Mouse (Mus musculus): ENCODE data around the gene Gli2. TPM values are rescaled to one million over a fixed set of nuclear protein-coding genes. Genes with fewer than 3 reads are reported as not detected.
A peak's percentile ranks its signal among the peaks of the same experiment; 100 is the strongest.

Gli2 gene
- total and polyA plus RNA-seq, 3 experiments = 1.5 to 11.3 TPM; not detected in 1

DNA sequence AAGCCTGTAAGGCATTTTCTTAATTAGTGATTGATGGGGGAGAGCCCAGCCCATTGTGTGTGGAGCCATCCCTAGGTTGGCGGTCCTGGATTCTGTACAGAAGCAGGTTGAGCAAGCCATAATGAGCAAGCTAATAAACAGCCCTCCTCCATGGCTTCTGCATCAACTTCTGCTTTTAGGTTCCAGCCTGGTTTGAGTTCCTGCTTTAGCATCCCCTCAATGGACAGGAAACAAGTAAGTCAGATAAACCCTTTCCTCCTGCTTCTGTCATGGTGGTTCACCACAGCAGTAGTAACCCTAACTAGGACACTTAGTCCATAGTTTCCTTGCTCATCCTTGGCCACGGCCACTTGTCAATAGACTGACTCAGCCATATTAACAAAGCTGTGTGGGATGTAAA lies 238.4 kb downstream of the Gli2 start:
- Histone ChIP-seq H3K79me2 (ENCODE audit: control insufficient read depth, insufficient read depth, low read length, poor library complexity) (no peaks in the 10 kb centered on the region), H3K4me1 (ENCODE audit: control insufficient read depth in 1 of 2, insufficient read depth in 2 of 2, low read length in 2 of 2) (no peaks in the 10 kb centered on the region), H3K36me3 (ENCODE audit: control insufficient read depth in 1 of 2, insufficient read depth in 2 of 2, low read length in 2 of 2) (no peaks in the 10 kb centered on the region), H3K9me3 (replicated peaks; ENCODE audit: insufficient read depth, low read length) (no peaks in the 10 kb centered on the region), H3K4me3 (ENCODE audit: control insufficient read depth in 1 of 2, insufficient read depth in 1 of 2, low read depth in 2 of 2, low read length in 2 of 2) (no peak overlapping the region), H3K27me3 (ENCODE audit: control insufficient read depth in 1 of 2, insufficient read depth in 2 of 2, low read length in 2 of 2) (no peaks in the 10 kb centered on the region), H3K9ac (ENCODE audit: control insufficient read depth, low read depth, low read length, poor library complexity, severe bottlenecking) (no peak overlapping the region), H3K27ac (ENCODE audit: control insufficient read depth, low read depth, low read length) (no peak overlapping the region)
- TF ChIP-seq MEF2A (IDR thresholded peaks at IDR 0.05; ENCODE audit: extremely low read depth, insufficient replicate concordance, low read depth, low read length, poor library complexity, severe bottlenecking) (no peak), RAD21 (IDR thresholded peaks at IDR 0.05; ENCODE audit: low read depth, low read length) (no peak), MAFK (IDR thresholded peaks at IDR 0.05; ENCODE audit: borderline replicate concordance, low read depth, low read length) (no peak), NELFE (IDR thresholded peaks at IDR 0.05; ENCODE audit: low read depth, low read length) (no peak), ZC3H11A (IDR thresholded peaks at IDR 0.05; ENCODE audit: low read depth, low read length) (no peak), SMC3 (IDR thresholded peaks at IDR 0.05; ENCODE audit: low read depth, low read length) (no peak)
- DNase-seq (ENCODE audit: low read depth, low spot score) = peak; percentile 30

- TF ChIP-seq CTCF (IDR thresholded peaks at IDR 0.05 in 2 of 3, conservative IDR thresholded peaks at IDR 0.05 in 1 of 3; ENCODE audit: control insufficient read depth in 1 of 3, insufficient read depth in 1 of 3, low read depth in 2 of 3, low read length in 3 of 3, poor library complexity in 1 of 3, severe bottlenecking in 1 of 3) = no peak
- no peak for TF ChIP-seq UBTF (IDR thresholded peaks at IDR 0.05; ENCODE audit: borderline replicate concordance, insufficient read depth, low read depth, low read length)
- no peak for TF ChIP-seq MXI1 (IDR thresholded peaks at IDR 0.05; ENCODE audit: low read depth, low read length)
- Histone ChIP-seq H3K27ac (ENCODE audit: control insufficient read depth, low read depth, low read length) (no peak overlapping the region), H3K9ac (ENCODE audit: control insufficient read depth, low read depth, low read length, poor library complexity, severe bottlenecking) (no peak overlapping the region), H3K4me1 (ENCODE audit: control insufficient read depth in 1 of 2, insufficient read depth in 2 of 2, low read length in 2 of 2) (no peaks in the 10 kb centered on the region), H3K79me2 (ENCODE audit: control insufficient read depth, insufficient read depth, low read length, poor library complexity) (no peaks in the 10 kb centered on the region), H3K9me3 (replicated peaks; ENCODE audit: insufficient read depth, low read length) (no peaks in the 10 kb centered on the region), H3K36me3 (ENCODE audit: control insufficient read depth in 1 of 2, insufficient read depth in 2 of 2, low read length in 2 of 2) (no peaks in the 10 kb centered on the region), H3K27me3 (ENCODE audit: control insufficient read depth in 1 of 2, insufficient read depth in 2 of 2, low read length in 2 of 2) (no peaks in the 10 kb centered on the region), H3K4me3 (ENCODE audit: control insufficient read depth in 1 of 2, insufficient read depth in 1 of 2, low read depth in 2 of 2, low read length in 2 of 2) (no peak overlapping the region)
- DNase-seq (ENCODE audit: low read depth, low spot score) = no peak
Measured at GRCm38 (mm10) chr1:118810336-118810735, 243.1 kb downstream of the Gli2 start.

DNA sequence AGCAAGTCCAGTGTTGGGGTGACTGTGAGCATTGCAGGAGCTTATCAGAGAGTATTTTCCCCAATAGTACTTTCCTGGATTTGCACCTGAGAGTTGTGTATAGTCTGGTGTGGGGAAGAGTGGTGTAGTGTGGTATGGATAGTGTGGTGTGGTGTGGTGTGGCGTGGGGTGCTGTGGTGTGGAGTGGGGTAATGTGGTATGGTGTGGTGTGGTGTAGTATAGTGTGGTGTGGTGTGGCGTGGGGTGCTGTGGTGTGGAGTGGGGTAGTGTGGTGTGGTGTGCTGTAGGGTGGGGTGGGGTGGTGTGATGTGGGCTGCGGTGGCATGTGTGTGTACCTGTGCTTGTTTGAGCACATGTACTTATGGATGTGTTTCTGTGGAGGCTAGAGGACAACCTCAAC lies 246.7 kb downstream of the Gli2 start:
- Histone ChIP-seq H3K27me3 (ENCODE audit: control insufficient read depth in 1 of 2, insufficient read depth in 2 of 2, low read length in 2 of 2) (no peaks in the 10 kb centered on the region), H3K36me3 (ENCODE audit: control insufficient read depth in 1 of 2, insufficient read depth in 2 of 2, low read length in 2 of 2) (no peaks in the 10 kb centered on the region), H3K79me2 (ENCODE audit: control insufficient read depth, insufficient read depth, low read length, poor library complexity) (no peaks in the 10 kb centered on the region), H3K9ac (ENCODE audit: control insufficient read depth, low read depth, low read length, poor library complexity, severe bottlenecking) (no peak overlapping the region), H3K27ac (ENCODE audit: control insufficient read depth, low read depth, low read length) (no peak overlapping the region), H3K9me3 (replicated peaks; ENCODE audit: insufficient read depth, low read length) (no peaks in the 10 kb centered on the region), H3K4me3 (ENCODE audit: control insufficient read depth in 1 of 2, insufficient read depth in 1 of 2, low read depth in 2 of 2, low read length in 2 of 2) (no peak overlapping the region), H3K4me1 (ENCODE audit: control insufficient read depth in 1 of 2, insufficient read depth in 2 of 2, low read length in 2 of 2) (no peaks in the 10 kb centered on the region)
- DNase-seq (ENCODE audit: low read depth, low spot score) = no peak
- TF ChIP-seq UBTF (IDR thresholded peaks at IDR 0.05; ENCODE audit: borderline replicate concordance, insufficient read depth, low read depth, low read length) (no peak), TAL1 (IDR thresholded peaks at IDR 0.05; ENCODE audit: low read length) (no peak), MXI1 (IDR thresholded peaks at IDR 0.05; ENCODE audit: low read depth, low read length) (no peak), MAZ (IDR thresholded peaks at IDR 0.05; ENCODE audit: low read depth, low read length) (no peak)

Data from MEL (cell line).